In the genomic region with DNA sequence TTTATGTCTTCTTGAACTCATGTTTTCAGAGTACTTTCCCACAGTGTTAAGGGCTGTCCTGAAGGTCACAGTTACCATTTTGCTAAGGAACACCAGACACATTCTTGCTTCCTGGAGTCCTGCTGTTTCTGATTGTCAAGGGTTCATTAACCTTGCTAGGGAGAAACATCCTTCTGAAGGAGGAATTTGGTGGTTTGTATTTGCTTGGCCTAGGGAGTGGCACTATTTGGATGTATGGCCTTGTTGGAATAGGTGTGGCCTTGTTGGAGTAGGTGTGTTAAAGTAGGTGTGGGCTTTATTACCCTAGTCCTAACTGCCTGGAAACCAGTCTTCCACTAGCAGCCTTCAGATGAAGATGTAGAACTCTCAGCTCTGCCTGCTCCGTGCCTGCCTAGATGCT, we compare ENCODE assay signal across 26 mouse cellular contexts.
"Had no signal": no experiment of that assay in that cellular context is flagged by ENCODE, and none has a peak within 500 bp of the region (broad histone marks: within the 10 kb centered on the region; RNA-seq: fewer than 3 reads in every experiment).

No protein-coding gene starts in this region.

- H3K4me1 ChIP-seq: limb, embryonic 13.5 days; liver, embryonic 12.5 days; liver, embryonic 15.5 days; lung, embryonic 15.5 days; megakaryocyte, embryonic 14.5 days; midbrain, embryonic 10.5 days; neural tube, embryonic 12.5 days; neural tube, embryonic 15.5 days had no signal

- ATAC-seq: liver, embryonic 12.5 days had no signal

- H3K4me3 ChIP-seq: layer of hippocampus, adult 2 months; limb, embryonic 13.5 days; liver, embryonic 12.5 days; liver, embryonic 15.5 days; lung, embryonic 15.5 days; megakaryocyte, embryonic 14.5 days; midbrain, embryonic 10.5 days; neural tube, embryonic 12.5 days; neural tube, embryonic 15.5 days had no signal

- H3K27me3 ChIP-seq: limb, embryonic 13.5 days; liver, embryonic 12.5 days; liver, embryonic 15.5 days; lung, embryonic 15.5 days; megakaryocyte, embryonic 14.5 days; neural tube, embryonic 12.5 days; neural tube, embryonic 15.5 days had no signal

- H3K9me3 ChIP-seq: limb, embryonic 13.5 days; liver, embryonic 12.5 days; liver, embryonic 15.5 days; lung, embryonic 15.5 days; midbrain, embryonic 10.5 days; neural tube, embryonic 12.5 days; neural tube, embryonic 15.5 days had no signal

- H3K36me3 ChIP-seq: limb, embryonic 13.5 days; liver, embryonic 12.5 days; liver, embryonic 15.5 days; lung, embryonic 15.5 days; midbrain, embryonic 10.5 days; neural tube, embryonic 12.5 days; neural tube, embryonic 15.5 days had no signal

- H3K27ac ChIP-seq: layer of hippocampus, adult 2 months; limb, embryonic 13.5 days; liver, embryonic 12.5 days; liver, embryonic 15.5 days; lung, embryonic 15.5 days; midbrain, embryonic 10.5 days; neural tube, embryonic 12.5 days; neural tube, embryonic 15.5 days had no signal

- H3K9ac ChIP-seq: limb, embryonic 13.5 days; liver, embryonic 12.5 days; liver, embryonic 15.5 days; lung, embryonic 15.5 days; neural tube, embryonic 12.5 days; neural tube, embryonic 15.5 days had no signal

- H3K4me2 ChIP-seq: limb, embryonic 13.5 days; liver, embryonic 12.5 days; liver, embryonic 15.5 days; lung, embryonic 15.5 days; neural tube, embryonic 12.5 days; neural tube, embryonic 15.5 days had no signal

- DNase-seq: kidney, adult 9 months; kidney, postnatal 14 days; kidney, postnatal 4 days; layer of hippocampus, adult 9-11 months; layer of hippocampus, postnatal 36 days; left cerebral cortex, postnatal 4 days; liver; lung, adult 18-20 months; lung, postnatal 10 days; lung, postnatal 36 days; midbrain, embryonic 14.5 days; right cerebral cortex, adult 18-20 months; right cerebral cortex, postnatal 14 days; spleen, adult 18-20 months; thymus, adult 2 months; thymus, postnatal 14 days; thymus, postnatal 4 days had no signal
